In the genomic region with DNA sequence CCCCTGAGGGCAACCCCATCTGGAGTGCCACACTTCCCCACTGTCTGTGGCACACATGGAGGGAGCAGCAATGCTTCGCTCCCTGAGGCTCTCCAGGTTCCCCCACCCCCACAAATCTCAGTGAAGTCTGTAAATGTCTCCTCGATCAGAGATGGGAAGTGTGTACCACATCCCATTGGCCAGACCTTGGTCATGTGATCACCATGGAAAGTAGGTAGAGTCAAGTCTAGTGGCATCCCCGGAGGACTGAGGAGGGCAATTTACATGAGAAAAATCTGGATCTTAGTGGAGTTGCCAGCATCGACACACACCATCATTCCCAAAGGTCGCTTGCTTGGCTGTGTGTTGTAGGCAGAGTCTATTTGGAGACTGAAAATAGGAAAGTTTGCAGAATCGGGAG, we compare ENCODE assay signal across 24 mouse cellular contexts. TPM values are rescaled to one million over a fixed set of nuclear protein-coding genes. Genes with fewer than 3 reads are reported as not detected.
"Had no signal": no experiment of that assay in that cellular context is flagged by ENCODE, and none has a peak within 500 bp of the region (broad histone marks: within the 10 kb centered on the region; RNA-seq: fewer than 3 reads in every experiment).

No protein-coding gene starts in this region.

- ATAC-seq: liver, embryonic 12.5 days; midbrain, embryonic 15.5 days had no signal

- H3K4me2 ChIP-seq: kidney, embryonic 15.5 days; limb, embryonic 13.5 days; liver, embryonic 12.5 days; liver, embryonic 15.5 days; lung, embryonic 15.5 days; midbrain, embryonic 11.5 days; midbrain, embryonic 15.5 days; neural tube, embryonic 13.5 days; stomach, embryonic 15.5 days had no signal

- H3K9me3 ChIP-seq: kidney, embryonic 15.5 days; limb, embryonic 10.5 days; liver, embryonic 12.5 days; liver, embryonic 15.5 days; lung, embryonic 15.5 days; midbrain, embryonic 15.5 days; neural tube, embryonic 13.5 days; stomach, embryonic 15.5 days had no signal

- H3K4me3 ChIP-seq: kidney, embryonic 15.5 days; limb, embryonic 10.5 days; limb, embryonic 13.5 days; liver, embryonic 12.5 days; liver, embryonic 15.5 days; lung, embryonic 15.5 days; megakaryocyte, embryonic 14.5 days; midbrain, embryonic 15.5 days; myocyte; neural tube, embryonic 13.5 days; stomach, embryonic 15.5 days had no signal

- DNase-seq: kidney, adult 8-10 months; kidney, postnatal 10 days; kidney, postnatal 36 days; layer of hippocampus, postnatal 36 days; liver; lung, adult 18-20 months; lung, postnatal 10 days; lung, postnatal 36 days; retina, postnatal 1 day; right cerebral cortex, postnatal 25 days; spleen, adult 18-20 months; thymus, postnatal 25 days had no signal

- H3K27ac ChIP-seq: kidney, embryonic 15.5 days; limb, embryonic 10.5 days; limb, embryonic 13.5 days; liver, embryonic 12.5 days; liver, embryonic 15.5 days; lung, embryonic 15.5 days; midbrain, embryonic 15.5 days; neural tube, embryonic 13.5 days; stomach, embryonic 15.5 days had no signal

- H3K4me1 ChIP-seq: liver, embryonic 15.5 days had no signal

- H3K9ac ChIP-seq: kidney, embryonic 15.5 days; limb, embryonic 13.5 days; liver, embryonic 12.5 days; liver, embryonic 15.5 days; lung, embryonic 15.5 days; midbrain, embryonic 15.5 days; neural tube, embryonic 13.5 days; stomach, embryonic 15.5 days had no signal

- H3K36me3 ChIP-seq: kidney, embryonic 15.5 days; limb, embryonic 10.5 days; limb, embryonic 13.5 days; liver, embryonic 12.5 days; liver, embryonic 15.5 days; lung, embryonic 15.5 days; midbrain, embryonic 15.5 days; neural tube, embryonic 13.5 days; stomach, embryonic 15.5 days had no signal

- H3K27me3 ChIP-seq: kidney, embryonic 15.5 days; limb, embryonic 13.5 days; liver, embryonic 12.5 days; liver, embryonic 15.5 days; lung, embryonic 15.5 days; midbrain, embryonic 15.5 days; neural tube, embryonic 13.5 days; stomach, embryonic 15.5 days had no signal

RNA-seq across cellular contexts. Expression of a gene that starts 23.0 kb away (rescaled TPM):
- polyA plus RNA-seq: myocyte had no signal

RNA-seq across cellular contexts. Expression of a gene that starts 31.3 kb away (rescaled TPM):
- polyA plus RNA-seq: kidney, embryonic 15.5 days; limb, embryonic 10.5 days; limb, embryonic 13.5 days; liver, embryonic 12.5 days; liver, embryonic 15.5 days; lung, embryonic 15.5 days; midbrain, embryonic 11.5 days; midbrain, embryonic 15.5 days; myocyte; neural tube, embryonic 13.5 days; stomach, embryonic 15.5 days had no signal

RNA-seq across cellular contexts. Expression of a gene that starts 42.8 kb away (rescaled TPM):
- polyA plus RNA-seq: liver, embryonic 12.5 days; liver, embryonic 15.5 days had no signal
